Mouse (Mus musculus): ENCODE data around the gene Exog. TPM values are rescaled to one million over a fixed set of nuclear protein-coding genes. Genes with fewer than 3 reads are reported as not detected.

Gene Exog
- total and polyA plus RNA-seq, 3 experiments: 1.5 to 4.4 (median 3.7) TPM

- no peak for DNase-seq
These were observed 12.4 kb downstream of the Exog start for GRCm38 (mm10) chr9:119457122-119457521.

GRCm38 (mm10) chr9:119460410-119460809 lies 15.7 kb downstream of the Exog start:
- peak; percentile 56 for DNase-seq

GRCm38 (mm10) chr9:119465056-119465455 lies 20.3 kb downstream of the Exog start:
- DNase-seq: no peak

GRCm38 (mm10) chr9:119465595-119465994 lies 20.9 kb downstream of the Exog start:
- DNase-seq: peak; percentile 46

GRCm38 (mm10) chr9:119469691-119470353 lies 25.1 kb downstream of the Exog start:
- no peak for DNase-seq

GRCm38 (mm10) chr9:119472412-119472918 lies 27.7 kb downstream of the Exog start:
- DNase-seq: no peak

GRCm38 (mm10) chr9:119473011-119473410 lies 28.3 kb downstream of the Exog start:
- DNase-seq: peak; percentile 20

GRCm38 (mm10) chr9:119473608-119474164 lies 28.9 kb downstream of the Exog start:
- no peak for DNase-seq

GRCm38 (mm10) chr9:119474717-119475611 lies 30.2 kb downstream of the Exog start:
- no peak for DNase-seq

GRCm38 (mm10) chr9:119477754-119478153 lies 33.0 kb downstream of the Exog start:
- no peak for DNase-seq

- no peak for DNase-seq
These were observed 33.6 kb downstream of the Exog start for GRCm38 (mm10) chr9:119478345-119478744.

GRCm38 (mm10) chr9:119479297-119479696 lies 34.6 kb downstream of the Exog start:
- peak; percentile 80 for DNase-seq

GRCm38 (mm10) chr9:119481612-119482011 lies 36.9 kb downstream of the Exog start:
- DNase-seq: no peak

- DNase-seq: peak; percentile 38
These were observed 39.0 kb downstream of the Exog start for GRCm38 (mm10) chr9:119483554-119484353.

GRCm38 (mm10) chr9:119484420-119484819 lies 39.7 kb downstream of the Exog start:
- DNase-seq: no peak

- no peak for DNase-seq
These were observed 40.1 kb downstream of the Exog start for GRCm38 (mm10) chr9:119484868-119485267.

- DNase-seq: no peak
These were observed 51.6 kb downstream of the Exog start for GRCm38 (mm10) chr9:119496354-119496753.

- no peak for DNase-seq
These were observed 52.2 kb downstream of the Exog start for GRCm38 (mm10) chr9:119496960-119497359.

GRCm38 (mm10) chr9:119497546-119498246 lies 53.0 kb downstream of the Exog start:
- no peak for DNase-seq

GRCm38 (mm10) chr9:119498247-119498607 lies 53.5 kb downstream of the Exog start:
- no peak for DNase-seq

- DNase-seq: no peak
These were observed 54.1 kb downstream of the Exog start for GRCm38 (mm10) chr9:119498885-119499284.
